Mouse (Mus musculus): ENCODE measurements around the gene Phlda1. TPM values are rescaled to one million over a fixed set of nuclear protein-coding genes. Genes with fewer than 3 reads are reported as not detected.

The Phlda1 gene
- polyA plus RNA-seq, 1 experiment from 2014 or later = 23.9 TPM

- Histone ChIP-seq H3K4me2 (peak overlapping the region; percentile 86), H3K36me3 (0 out of 2 replicates have a peak, but pooled peaks cover 4% of the 10 kb centered on the region), H3K27me3 (replicated peaks) (no peaks in the 10 kb centered on the region), H3K9ac (peak overlapping the region; percentile 85), H3K9me3 (no peaks in the 10 kb centered on the region), H3K27ac (replicated peaks) (peak overlapping the region; percentile 97; the same call in 1 of the 2 replicates), H3K4me3 (peak overlapping the region; percentile 94), H3K4me1 (peaks cover 53% of the 10 kb centered on the region)
- WGBS = 53% methylated on average over 7 of the region's 7 CpGs
- ATAC-seq (ENCODE audit: extremely low read depth, insufficient number of reproducible peaks, low FRiP score, low TSS enrichment) = no peak
Observed at GRCm38 (mm10) chr10:111505406-111505805, 680 bp upstream of the Phlda1 start.

- Histone ChIP-seq H3K4me1 (peaks cover 69% of the 10 kb centered on the region), H3K27me3 (replicated peaks) (no peaks in the 10 kb centered on the region), H3K36me3 (no peaks in the 10 kb centered on the region), H3K4me3 (peak overlapping the region; percentile 94), H3K9ac (peak overlapping the region; percentile 94), H3K9me3 (no peaks in the 10 kb centered on the region), H3K27ac (replicated peaks) (peak overlapping the region; percentile 97), H3K4me2 (peak overlapping the region; percentile 86)
- ATAC-seq (ENCODE audit: extremely low read depth, insufficient number of reproducible peaks, low FRiP score, low TSS enrichment) = no peak
- WGBS = under 1% methylated on average over 23 of the region's 23 CpGs
Observed at GRCm38 (mm10) chr10:111506926-111507459, 907 bp downstream of the Phlda1 start.

GRCm38 (mm10) chr10:111507460-111508211 is 1.6 kb downstream of the Phlda1 start:
- Histone ChIP-seq H3K27ac (replicated peaks) (peak overlapping the region; percentile 97), H3K4me3 (peak overlapping the region; percentile 94), H3K36me3 (no peaks in the 10 kb centered on the region), H3K4me1 (peaks cover 74% of the 10 kb centered on the region), H3K9me3 (no peaks in the 10 kb centered on the region), H3K27me3 (replicated peaks) (no peaks in the 10 kb centered on the region), H3K9ac (peak overlapping the region; percentile 94), H3K4me2 (peak overlapping the region; percentile 86)
- no peak for ATAC-seq (ENCODE audit: extremely low read depth, insufficient number of reproducible peaks, low FRiP score, low TSS enrichment)
- under 1% methylated on average over 38 of the region's 38 CpGs for WGBS

- WGBS = 8% methylated on average over 7 of the region's 7 CpGs
- Histone ChIP-seq H3K4me2 (peak overlapping the region; percentile 86), H3K27ac (replicated peaks) (peak overlapping the region; percentile 97), H3K4me3 (peak overlapping the region; percentile 94), H3K27me3 (replicated peaks) (no peaks in the 10 kb centered on the region), H3K36me3 (no peaks in the 10 kb centered on the region), H3K9me3 (no peaks in the 10 kb centered on the region), H3K9ac (peak overlapping the region; percentile 94), H3K4me1 (peaks cover 68% of the 10 kb centered on the region)
- no peak for ATAC-seq (ENCODE audit: extremely low read depth, insufficient number of reproducible peaks, low FRiP score, low TSS enrichment)
Observed at GRCm38 (mm10) chr10:111508324-111509080, 2.4 kb downstream of the Phlda1 start.

GRCm38 (mm10) chr10:111509103-111509784 is 3.2 kb downstream of the Phlda1 start:
- H3K4me2 ChIP-seq = peak overlapping the region; percentile 86
- peak overlapping the region; percentile 94 for H3K9ac ChIP-seq
- WGBS = 34% methylated on average over 8 of the region's 8 CpGs
- peaks cover 60% of the 10 kb centered on the region for H3K4me1 ChIP-seq
- no peaks in the 10 kb centered on the region for H3K9me3 ChIP-seq
- H3K27ac ChIP-seq (replicated peaks) = peak overlapping the region; percentile 29; the same call in 1 of the 2 replicates
- H3K36me3 ChIP-seq = no peaks in the 10 kb centered on the region
- no peaks in the 10 kb centered on the region for H3K27me3 ChIP-seq (replicated peaks)
- peak overlapping the region; percentile 94 for H3K4me3 ChIP-seq
- ATAC-seq (ENCODE audit: extremely low read depth, insufficient number of reproducible peaks, low FRiP score, low TSS enrichment) = no peak

- Histone ChIP-seq H3K4me3 (no peak overlapping the region), H3K27me3 (replicated peaks) (no peaks in the 10 kb centered on the region), H3K36me3 (no peaks in the 10 kb centered on the region), H3K4me2 (peak overlapping the region; percentile 86), H3K4me1 (peaks cover 56% of the 10 kb centered on the region), H3K9ac (no peak overlapping the region), H3K9me3 (no peaks in the 10 kb centered on the region), H3K27ac (replicated peaks) (no peak overlapping the region)
- no peak for ATAC-seq (ENCODE audit: extremely low read depth, insufficient number of reproducible peaks, low FRiP score, low TSS enrichment)
- 64% methylated on average over 7 of the region's 7 CpGs for WGBS
Observed at GRCm38 (mm10) chr10:111509981-111510380, 3.9 kb downstream of the Phlda1 start.

- H3K36me3 ChIP-seq = no peaks in the 10 kb centered on the region
- WGBS = 42% methylated on average over 7 of the region's 7 CpGs
- no peak overlapping the region for H3K9ac ChIP-seq
- no peak overlapping the region for H3K4me2 ChIP-seq
- no peaks in the 10 kb centered on the region for H3K27me3 ChIP-seq (replicated peaks)
- 0 out of 2 replicates have a peak overlapping the region, but pooled peaks have one; percentile 39 for H3K27ac ChIP-seq (replicated peaks)
- peaks cover 56% of the 10 kb centered on the region for H3K4me1 ChIP-seq
- H3K9me3 ChIP-seq = no peaks in the 10 kb centered on the region
- no peak overlapping the region for H3K4me3 ChIP-seq
- no peak for ATAC-seq (ENCODE audit: extremely low read depth, insufficient number of reproducible peaks, low FRiP score, low TSS enrichment)
Observed at GRCm38 (mm10) chr10:111510798-111511197, 4.7 kb downstream of the Phlda1 start.

- H3K9ac ChIP-seq = no peak overlapping the region
- no peak for ATAC-seq (ENCODE audit: extremely low read depth, insufficient number of reproducible peaks, low FRiP score, low TSS enrichment)
Observed at GRCm38 (mm10) chr10:111512036-111512568, 6.0 kb downstream of the Phlda1 start.

GRCm38 (mm10) chr10:111514282-111514885 is 8.3 kb downstream of the Phlda1 start:
- H3K9ac ChIP-seq = no peak overlapping the region
- H3K36me3 ChIP-seq = no peaks in the 10 kb centered on the region
- H3K4me3 ChIP-seq = no peak overlapping the region
- H3K4me1 ChIP-seq = peaks cover 63% of the 10 kb centered on the region
- H3K9me3 ChIP-seq = no peaks in the 10 kb centered on the region
- H3K4me2 ChIP-seq = no peak overlapping the region
- H3K27ac ChIP-seq (replicated peaks) = no peak overlapping the region
- H3K27me3 ChIP-seq (replicated peaks) = no peaks in the 10 kb centered on the region
- no peak for ATAC-seq (ENCODE audit: extremely low read depth, insufficient number of reproducible peaks, low FRiP score, low TSS enrichment)
- 83% methylated on average over 5 of the region's 5 CpGs for WGBS

More at GRCm38 (mm10) chr10:111512036-111512568, 6.0 kb downstream of the Phlda1 start:
- Histone ChIP-seq H3K27me3 (replicated peaks) (no peaks in the 10 kb centered on the region), H3K9me3 (no peaks in the 10 kb centered on the region), H3K27ac (replicated peaks) (no peak overlapping the region), H3K36me3 (no peaks in the 10 kb centered on the region), H3K4me2 (no peak overlapping the region), H3K4me3 (no peak overlapping the region), H3K4me1 (peaks cover 67% of the 10 kb centered on the region)
- 66% methylated on average over 10 of the region's 10 CpGs for WGBS

GRCm38 (mm10) chr10:111515071-111516010 is 9.3 kb downstream of the Phlda1 start:
- no peak overlapping the region for H3K27ac ChIP-seq (replicated peaks)

More at GRCm38 (mm10) chr10:111515071-111516010, 9.3 kb downstream of the Phlda1 start:
- Histone ChIP-seq H3K4me1 (peaks cover 63% of the 10 kb centered on the region), H3K27me3 (replicated peaks) (no peaks in the 10 kb centered on the region), H3K4me3 (no peak overlapping the region), H3K9me3 (no peaks in the 10 kb centered on the region), H3K9ac (no peak overlapping the region), H3K4me2 (peak overlapping the region; percentile 3; the same call in 1 of the 2 replicates), H3K36me3 (no peaks in the 10 kb centered on the region)
- no peak for ATAC-seq (ENCODE audit: extremely low read depth, insufficient number of reproducible peaks, low FRiP score, low TSS enrichment)
- 71% methylated on average over 17 of the region's 17 CpGs for WGBS

Data from heart, embryonic 13.5 days (tissue).